Mouse (Mus musculus) gastrocnemius, adult 18-20 months (tissue): ENCODE results near the gene Olfr553. TPM values are rescaled to one million over a fixed set of nuclear protein-coding genes. Genes with fewer than 3 reads are reported as not detected.
A peak's percentile ranks its signal among the peaks of the same experiment; 100 is the strongest.
"Not testable (repeated sequence)": the region's sequence is repeated elsewhere in the genome, so short reads cannot be mapped to it uniquely, and the experiment has no call there.

ENCODE experiments used
- DNase-seq: peaks from one replicate; pipeline ENCODE4 v3.0.0; 2021; ENCODE audit warnings: low spot score
- long read RNA-seq, 2 experiments: library from polyadenylated mRNA; stranded (forward); transcript quantifications; one replicate each; pipeline ENCODE4 v2.0.0; 2021
- total RNA-seq, 2 experiments: library from RNA; stranded (reverse); gene quantifications; 2 replicates each; pipeline ENCODE4 v1.2.3; 2021

Gene Olfr553
- total RNA-seq, result not detected
- long read RNA-seq, experiment 1, result 0 reads
- long read RNA-seq, experiment 2, result 0 reads

- DNase-seq, result no peak
These were observed at the start of gene Olfr553 for GRCm38 (mm10) chr7:102618118-102618517. Olfr553 (minus strand) TSS chr7:102618218.

GRCm38 (mm10) chr7:102665378-102665777, 47.4 kb upstream of the Olfr553 start:
- DNase-seq, result no peak

DNA sequence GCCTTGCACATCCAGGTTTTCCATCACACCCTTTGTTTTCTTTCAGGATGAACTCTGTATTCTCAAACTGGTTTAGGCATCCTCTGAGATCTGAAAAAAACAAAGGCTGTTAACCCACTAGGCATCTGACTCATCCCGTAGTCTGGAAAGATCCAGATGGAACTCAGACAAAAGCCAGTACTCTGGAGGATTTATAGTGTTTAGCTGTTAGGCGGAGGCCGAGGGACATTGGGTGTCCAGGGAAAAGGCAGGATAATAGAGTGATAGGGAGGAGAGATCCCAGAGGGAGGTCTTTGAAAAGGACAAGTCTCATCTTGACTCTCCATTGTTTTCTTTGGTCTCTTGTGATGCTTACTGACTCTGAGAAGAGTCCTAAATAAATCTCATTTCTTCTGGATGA, 46.6 kb upstream of the Olfr553 start, which contains the start of gene Olfr556:
Gene Olfr556, plus strand, starts transcription at position 301 of the 400 bp plus-strand sequence.
- DNase-seq, result no peak

GRCm38 (mm10) chr7:102658523-102658922, 40.5 kb upstream of the Olfr553 start, which contains the start of gene Olfr555:
Olfr555 (plus strand) TSS chr7:102658823.
- no peak for DNase-seq

DNA sequence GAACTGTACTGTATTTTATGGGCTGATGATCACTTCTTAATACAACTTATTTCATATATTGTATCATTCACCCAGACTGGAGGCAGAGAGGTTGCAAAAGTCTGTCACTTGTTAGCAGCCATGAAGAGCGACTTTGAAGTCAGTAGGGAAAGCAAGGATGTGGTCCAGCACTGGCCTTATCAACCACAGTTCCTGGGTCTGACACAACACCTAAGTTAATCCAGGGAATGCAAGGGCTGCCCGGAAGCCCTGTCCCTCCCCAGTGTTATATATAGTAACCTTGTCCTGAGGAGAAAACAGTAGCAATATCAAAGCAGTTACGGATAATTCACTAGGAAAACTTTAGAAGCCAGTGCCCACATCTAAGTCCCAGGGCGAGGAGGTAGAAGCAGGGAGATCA, 26.9 kb upstream of the Olfr553 start:
- not testable (repeated sequence) for DNase-seq

GRCm38 (mm10) chr7:102638132-102638531, 20.1 kb upstream of the Olfr553 start, which contains the start of gene Olfr554:
Olfr554 (plus strand) TSS chr7:102638432.
- no peak for DNase-seq

DNA sequence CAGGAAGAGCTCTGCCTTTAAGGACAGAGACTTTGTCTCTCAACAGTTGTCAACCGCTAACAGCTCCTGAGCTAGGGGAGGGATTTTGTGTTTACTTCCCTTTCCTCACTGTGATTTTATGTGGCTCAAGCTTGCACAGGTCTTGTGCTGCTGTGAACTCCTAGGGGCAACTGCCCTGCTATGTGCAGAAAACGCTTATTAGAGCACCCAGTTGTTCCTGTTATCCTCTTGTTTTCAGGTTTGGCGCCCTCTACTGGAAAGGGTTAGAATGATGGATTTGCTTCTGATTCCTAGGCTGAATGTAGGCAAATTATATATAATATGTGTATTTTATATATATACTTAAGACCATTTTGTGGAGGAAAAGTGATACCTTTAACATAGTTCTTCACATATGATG, 18.6 kb upstream of the Olfr553 start:
- peak; percentile 65 for DNase-seq

DNA sequence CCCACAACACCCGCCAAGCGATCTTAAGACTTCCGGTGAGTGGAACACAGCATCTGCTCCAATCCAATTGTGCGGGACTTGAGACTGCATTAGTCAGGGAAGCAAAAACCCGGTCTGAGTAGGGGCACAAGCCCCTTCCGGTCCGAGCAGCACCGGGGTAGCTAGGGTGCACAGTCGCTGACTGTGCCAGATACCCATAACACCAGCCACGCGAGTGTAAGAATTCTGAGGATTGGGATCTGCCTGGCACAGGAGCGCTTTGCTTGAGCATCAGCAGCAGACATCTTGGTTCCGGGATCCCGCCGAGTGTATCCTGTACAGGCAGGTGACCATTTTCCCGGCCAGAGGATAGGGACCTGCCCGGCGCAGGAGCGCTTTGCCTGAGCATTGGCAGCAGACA, 2.4 kb upstream of the Olfr553 start:
- DNase-seq, result not testable (repeated sequence)

- DNase-seq, result peak; percentile 11
These were observed 1.6 kb upstream of the Olfr553 start for GRCm38 (mm10) chr7:102619608-102620007.

DNA sequence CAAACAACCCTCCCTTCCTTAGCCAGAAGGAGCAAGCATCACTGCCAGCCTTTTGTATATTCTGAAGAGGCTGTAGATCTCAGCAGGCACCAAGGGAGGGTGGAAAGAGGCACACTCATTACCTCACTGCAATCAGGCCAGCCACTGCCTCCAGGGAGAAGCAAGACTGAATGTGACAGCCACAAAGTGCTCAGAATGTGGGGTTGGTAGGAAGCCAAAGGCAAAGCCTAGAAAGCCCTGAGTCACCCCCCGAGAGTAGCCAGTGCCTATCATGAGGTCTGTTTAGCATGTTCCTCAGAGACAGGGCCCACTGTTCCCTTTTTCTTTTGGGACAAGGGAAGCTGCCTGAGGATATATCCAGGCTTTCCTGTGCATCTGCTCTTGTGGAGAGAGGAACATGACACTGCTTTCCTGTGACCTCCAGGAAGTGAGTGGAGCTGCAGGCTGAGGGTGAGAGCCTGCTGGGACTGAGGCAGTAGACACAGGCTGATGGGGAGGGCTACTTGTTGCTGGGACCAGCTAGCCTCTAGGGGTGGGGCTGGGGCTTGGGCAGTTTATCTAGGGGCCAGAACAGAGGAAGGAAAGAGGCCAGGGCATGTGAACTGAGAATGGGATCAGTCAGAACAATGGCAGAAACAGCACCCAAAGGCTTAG, 20.5 kb downstream of the Olfr553 start, which contains the start of gene Olfr552:
Gene Olfr552, plus strand, starts transcription at position 393 of the 654 bp plus-strand sequence.
- no peak for DNase-seq

- no peak for DNase-seq
These were observed 26.2 kb downstream of the Olfr553 start, which contains the start of gene Olfr551 for GRCm38 (mm10) chr7:102591786-102592185. Olfr551 (minus strand) TSS chr7:102591886.

GRCm38 (mm10) chr7:102575998-102576397, 42.0 kb downstream of the Olfr553 start:
- no peak for DNase-seq

DNA sequence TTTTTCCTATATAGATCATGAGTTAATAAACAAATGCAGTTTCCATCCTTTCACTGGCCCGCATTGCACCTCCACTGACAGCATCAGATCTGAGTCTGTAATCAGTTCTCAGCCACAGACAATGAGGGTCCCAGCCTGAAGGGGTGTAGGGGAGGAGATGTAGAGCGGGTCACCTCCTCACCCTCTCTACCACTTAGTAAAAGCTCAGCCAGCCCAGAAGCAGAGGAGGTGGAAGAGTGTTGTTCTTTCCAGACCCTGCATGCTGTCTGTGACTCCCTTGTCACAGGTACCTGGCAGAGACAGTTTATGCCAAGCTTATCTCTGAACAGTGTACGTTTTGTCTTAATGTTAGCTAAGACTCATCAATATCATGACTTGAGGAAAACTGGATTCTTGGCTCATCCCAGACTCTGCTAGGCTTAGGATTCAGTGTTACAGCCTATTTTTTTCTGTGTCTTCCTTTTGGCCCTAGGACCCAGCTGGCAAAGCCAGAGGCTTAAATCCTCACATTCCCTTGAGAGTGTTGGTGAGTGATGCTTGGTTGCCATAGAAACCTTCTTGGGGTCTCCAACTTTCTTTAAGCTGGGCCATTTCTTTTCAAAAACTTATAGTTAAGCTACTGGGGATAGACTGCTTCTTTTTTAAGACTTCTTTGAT, 44.7 kb downstream of the Olfr553 start:
- no peak for DNase-seq

GRCm38 (mm10) chr7:102571142-102571541, 46.9 kb downstream of the Olfr553 start, which contains the start of gene Olfr550:
Olfr550 (plus strand) TSS chr7:102571442.
- no peak for DNase-seq

DNA sequence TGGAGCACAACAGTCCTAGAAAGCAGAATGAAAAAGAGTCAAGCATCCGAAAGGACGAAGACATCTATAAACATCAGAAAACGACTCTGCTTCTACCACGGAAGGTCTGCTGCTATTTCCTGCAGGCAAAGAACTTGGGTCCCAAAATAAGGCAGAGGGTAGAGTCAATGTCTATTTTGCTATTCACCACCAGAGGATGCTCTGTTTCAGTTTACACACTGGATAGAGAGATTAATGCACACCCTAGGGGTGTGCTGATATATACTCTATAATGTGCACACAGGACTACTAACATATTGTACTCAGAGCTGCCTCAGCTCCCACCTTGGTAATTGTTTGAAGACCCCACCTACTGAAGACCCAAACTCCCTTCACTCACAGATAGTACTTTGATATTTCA, 51.8 kb downstream of the Olfr553 start:
- DNase-seq, result no peak

DNA sequence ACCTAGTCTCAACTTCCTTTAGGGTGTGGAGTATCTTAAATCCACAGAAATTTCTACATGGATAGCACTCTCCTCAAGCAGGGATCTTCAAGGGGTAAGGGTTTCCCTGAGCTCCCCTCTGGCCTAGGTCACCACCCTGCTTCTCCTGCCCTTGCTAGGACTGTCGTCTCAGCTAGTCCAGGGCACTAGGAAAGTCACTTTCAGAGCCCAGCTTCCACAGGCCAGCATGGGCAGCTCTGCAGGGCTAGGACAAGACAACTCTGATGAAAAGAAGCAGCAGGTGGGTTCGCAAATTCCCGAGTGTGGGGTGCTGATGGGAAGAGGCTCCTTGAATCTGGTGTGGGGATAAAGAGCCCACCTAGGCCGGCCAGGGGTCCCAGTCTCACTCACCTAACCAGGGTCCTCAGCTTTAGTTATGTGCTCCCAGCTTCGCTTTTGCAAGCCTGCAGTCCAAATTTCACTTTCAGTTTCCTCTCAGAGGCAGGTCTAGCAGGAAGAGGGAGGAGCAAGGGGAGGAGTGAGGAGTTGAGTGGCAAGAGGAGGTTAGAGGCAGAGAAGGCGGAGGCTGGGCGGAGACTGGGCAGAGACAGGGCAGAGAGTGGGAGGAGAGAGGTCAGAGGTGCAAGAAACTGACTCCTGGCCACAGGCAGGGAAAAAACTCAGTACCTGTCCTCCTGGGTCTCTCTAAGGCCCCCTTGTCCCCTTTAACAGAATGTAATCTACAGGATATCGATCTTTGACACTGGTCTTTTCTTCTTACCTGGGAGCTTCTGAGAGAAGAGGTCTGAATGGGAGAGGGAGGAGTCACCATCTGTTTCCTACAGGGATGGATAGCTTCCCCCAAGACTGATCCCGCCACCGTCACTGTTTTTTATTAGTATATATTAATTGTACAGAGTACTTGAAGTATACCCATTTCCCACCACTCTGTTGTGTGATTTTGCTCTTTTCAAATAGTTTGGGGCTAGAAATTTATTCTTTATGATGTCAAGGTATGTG, 52.7 kb downstream of the Olfr553 start, which contains the start of gene Trim21:
Gene Trim21, minus strand, starts transcription at position 488 of the 999 bp plus-strand sequence.
- DNase-seq, result peak; percentile 94

Other genes with a start within 250 kb of the Olfr553 start
- 10 to 100 TPM; 18.1 to 20.5 TPM for gene Rrm1, start 176.5 kb downstream of the Olfr553 start, total RNA-seq
- gene Olfr543, start 136.5 kb downstream of the Olfr553 start, total RNA-seq, result not detected
- not detected for gene Olfr544, start 129.9 kb downstream of the Olfr553 start, total RNA-seq
- not detected for gene Olfr545, start 118.6 kb downstream of the Olfr553 start, total RNA-seq
- gene Olfr547, start 83.5 kb downstream of the Olfr553 start, total RNA-seq, result not detected
- not detected for gene Olfr548-ps1, start 77.3 kb downstream of the Olfr553 start, total RNA-seq
- gene Olfr549, start 68.3 kb downstream of the Olfr553 start, total RNA-seq, result not detected
- gene Trim21, start 52.7 kb downstream of the Olfr553 start, total RNA-seq, result 1 to 10 TPM; 1.7 to 3.2 TPM
- gene Olfr550, start 46.8 kb downstream of the Olfr553 start, total RNA-seq, result under 1 TPM in 1 of 2 experiments, not detected in 1; 0.16 TPM
- gene Olfr551, start 26.3 kb downstream of the Olfr553 start, total RNA-seq, result not detected
- under 1 TPM; 0.09 to 0.17 TPM for gene Olfr552, start 20.4 kb downstream of the Olfr553 start, total RNA-seq
- not detected for gene Olfr554, start 20.2 kb upstream of the Olfr553 start, total RNA-seq
- not detected for gene Olfr555, start 40.6 kb upstream of the Olfr553 start, total RNA-seq
- not detected for gene Olfr556, start 46.7 kb upstream of the Olfr553 start, total RNA-seq
- gene Trim68, start 69.1 kb upstream of the Olfr553 start, total RNA-seq, result 1 to 10 TPM; 3.8 to 4.5 TPM
- not detected for gene Olfr557, start 77.7 kb upstream of the Olfr553 start, total RNA-seq
- 1 to 10 TPM in 1 of 2 experiments, under 1 TPM in 1; 0.91 to 1.3 TPM for gene Olfr558, start 84.0 kb upstream of the Olfr553 start, total RNA-seq
- not detected for gene Olfr33, start 100.9 kb upstream of the Olfr553 start, total RNA-seq
- gene Olfr559, start 109.3 kb upstream of the Olfr553 start, total RNA-seq, result not detected
- not detected for gene Olfr560, start 141.1 kb upstream of the Olfr553 start, total RNA-seq
- gene Olfr78, start 141.3 kb upstream of the Olfr553 start, total RNA-seq, result under 1 TPM; 0.21 to 0.40 TPM
- gene Olfr561, start 153.0 kb upstream of the Olfr553 start, total RNA-seq, result not detected
- gene Olfr564, start 185.3 kb upstream of the Olfr553 start, total RNA-seq, result not detected
- gene Olfr566, start 240.5 kb upstream of the Olfr553 start, total RNA-seq, result not detected